16 mouse cellular contexts compared by ENCODE assay signal in the genomic region with DNA sequence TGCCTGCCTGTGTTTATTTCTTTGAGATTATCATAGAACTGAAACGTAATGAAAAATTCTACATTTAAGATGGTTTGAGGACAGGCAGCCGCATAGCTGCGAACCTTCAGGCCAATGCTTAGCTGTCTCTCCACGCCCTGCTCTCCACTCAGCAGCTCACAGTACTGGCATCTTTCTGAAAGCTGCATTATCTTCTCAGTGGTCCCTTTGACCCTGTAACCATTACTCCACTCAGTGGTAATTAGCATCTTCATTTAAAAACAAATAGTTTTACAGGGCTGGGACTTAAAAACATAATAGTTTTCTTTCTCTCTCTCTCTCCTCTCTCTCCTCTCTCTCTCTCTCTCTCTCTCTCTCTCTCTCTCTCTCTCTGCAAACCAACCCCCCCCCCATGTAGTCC.
"Had no signal": no experiment of that assay in that cellular context is flagged by ENCODE, and none has a peak within 500 bp of the region (broad histone marks: within the 10 kb centered on the region; RNA-seq: fewer than 3 reads in every experiment).

No protein-coding gene starts in this region.

- H3K9ac ChIP-seq: neural tube, embryonic 13.5 days; neural tube, embryonic 15.5 days; stomach, embryonic 15.5 days had no signal

- H3K4me2 ChIP-seq: neural tube, embryonic 13.5 days; neural tube, embryonic 15.5 days; stomach, embryonic 15.5 days had no signal

- H3K27ac ChIP-seq: neural tube, embryonic 13.5 days; neural tube, embryonic 15.5 days; stomach, embryonic 15.5 days; stomach, postnatal 0 days had no signal

- H3K27me3 ChIP-seq: neural tube, embryonic 13.5 days; neural tube, embryonic 15.5 days; stomach, embryonic 15.5 days had no signal

- H3K36me3 ChIP-seq: neural tube, embryonic 13.5 days; neural tube, embryonic 15.5 days; stomach, embryonic 15.5 days had no signal

- H3K4me1 ChIP-seq: neural tube, embryonic 13.5 days; neural tube, embryonic 15.5 days; stomach, embryonic 15.5 days had no signal

- H3K4me3 ChIP-seq: neural tube, embryonic 13.5 days; neural tube, embryonic 15.5 days; stomach, embryonic 15.5 days had no signal

- DNase-seq: retina, postnatal 1 day; right cerebral cortex, adult 18-20 months; right cerebral cortex, postnatal 14 days; right cerebral cortex, postnatal 25 days; right cerebral cortex, postnatal 4 days; spleen, adult 18-20 months; thymus, adult 18-20 months; thymus, adult 2 months; thymus, postnatal 14 days; thymus, postnatal 25 days; thymus, postnatal 36 days; thymus, postnatal 4 days had no signal

- H3K9me3 ChIP-seq: neural tube, embryonic 13.5 days; neural tube, embryonic 15.5 days; stomach, embryonic 15.5 days had no signal
